Mouse (Mus musculus) left cerebral cortex, postnatal 14 days (tissue): ENCODE data around the gene Brinp1. TPM values are rescaled to one million over a fixed set of nuclear protein-coding genes. Genes with fewer than 3 reads are reported as not detected.

Experiments
- DNase-seq, 2 experiments: peaks; one replicate each; pipeline ENCODE4 v3.0.0; 2021 to 2022; ENCODE audit warnings: low spot score in 2 of 2, mixed read lengths in 1 of 2
- intact Hi-C: fragments of 180-260 bp; cut with DNase I; formaldehyde crosslinking; loops from one replicate; pipeline ENCODE4 v1.15.1; 2025
- long read RNA-seq, 2 experiments: library from polyadenylated mRNA; stranded (forward); transcript quantifications; one replicate each; pipeline ENCODE4 v2.0.0; 2021
- total RNA-seq, 2 experiments: library from RNA; stranded (reverse); gene quantifications; 2 replicates each; pipeline ENCODE4 v1.2.3; 2021

The Brinp1 gene
- total RNA-seq = 100 to 1,000 TPM; 280 to 309 TPM
- long read RNA-seq, experiment 1, transcript Brinp1-201 (8 exons, 3,212 nt) = major isoform, 283 of 355 reads
- long read RNA-seq, experiment 1, partial matches to known transcripts = 19 of 355 reads
- long read RNA-seq, experiment 1, other reads (novel, unspliced or antisense) = 53 of 355 reads
- long read RNA-seq, experiment 2, transcript Brinp1-201 (8 exons, 3,212 nt) = major isoform, 208 of 259 reads
- long read RNA-seq, experiment 2, partial matches to known transcripts = 40 of 259 reads
- long read RNA-seq, experiment 2, other reads (novel, unspliced or antisense) = 11 of 259 reads

GRCm38 (mm10) chr4:68954322-68954901 lies at the start of gene Brinp1:
Brinp1 (minus strand) TSS chr4:68954397.
- peak; percentile 89 to 90 for DNase-seq
- intact Hi-C loops = loop anchor here (5.0 to 10.0 kb wide), 5 partner anchors 240 to 1350 kb away; no protein-coding TSS in a partner anchor

GRCm38 (mm10) chr4:68957265-68957664 lies 3.1 kb upstream of the Brinp1 start:
- intact Hi-C loops = loop anchor here (5.0 to 10.0 kb wide), 5 partner anchors 140 to 1348 kb away; no protein-coding TSS in a partner anchor
- peak; percentile 27 to 49 for DNase-seq

- intact Hi-C loops = loop anchor here (5.0 to 10.0 kb wide), 5 partner anchors 142 to 1349 kb away; no protein-coding TSS in a partner anchor
- peak in 1 of 2 experiments; percentile 34 for DNase-seq
Measured at GRCm38 (mm10) chr4:68955621-68956020, 1.4 kb upstream of the Brinp1 start.

- intact Hi-C loops = loop anchor here (5.0 to 10.0 kb wide), 5 partner anchors 241 to 1351 kb away; no protein-coding TSS in a partner anchor
- peak in 1 of 2 experiments; percentile 22 for DNase-seq
Measured at GRCm38 (mm10) chr4:68953667-68954321, 403 bp downstream of the Brinp1 start.

- intact Hi-C loops = loop anchor here (5.0 to 10.0 kb wide), 5 partner anchors 242 to 1352 kb away; no protein-coding TSS in a partner anchor
- peak in 1 of 2 experiments; percentile 15 for DNase-seq
Measured at GRCm38 (mm10) chr4:68953131-68953551, 1.1 kb downstream of the Brinp1 start.

- peak; percentile 74 to 80 for DNase-seq
- intact Hi-C loops = loop anchor here (2.0 to 10.0 kb wide), 6 partner anchors 244 to 1354 kb away; no protein-coding TSS in a partner anchor
Measured at GRCm38 (mm10) chr4:68950556-68950955, 3.6 kb downstream of the Brinp1 start.

GRCm38 (mm10) chr4:68942938-68943337 lies 11.3 kb downstream of the Brinp1 start:
- peak in 1 of 2 experiments; percentile 43 for DNase-seq
- intact Hi-C loops = loop anchor here (10.0 kb wide), 1 partner anchor 178 kb away; no protein-coding TSS in a partner anchor

- DNase-seq = no peak
- intact Hi-C loops = no loop called here
Measured at GRCm38 (mm10) chr4:68930022-68930421, 24.2 kb downstream of the Brinp1 start.

GRCm38 (mm10) chr4:68926091-68926490 lies 28.1 kb downstream of the Brinp1 start:
- intact Hi-C loops = no loop called here
- DNase-seq = no peak

- intact Hi-C loops = no loop called here
- DNase-seq = no peak
Measured at GRCm38 (mm10) chr4:68922944-68923343, 31.3 kb downstream of the Brinp1 start.

- intact Hi-C loops = no loop called here
- DNase-seq = no peak
Measured at GRCm38 (mm10) chr4:68922504-68922903, 31.7 kb downstream of the Brinp1 start.

GRCm38 (mm10) chr4:68920127-68920526 lies 34.1 kb downstream of the Brinp1 start:
- no peak for DNase-seq
- intact Hi-C loops = no loop called here

GRCm38 (mm10) chr4:68910942-68911341 lies 43.3 kb downstream of the Brinp1 start:
- intact Hi-C loops = no loop called here
- DNase-seq = peak; percentile 22 to 55

GRCm38 (mm10) chr4:68906417-68907210 lies 47.6 kb downstream of the Brinp1 start:
- intact Hi-C loops = no loop called here
- DNase-seq = peak; percentile 71 to 91

GRCm38 (mm10) chr4:68890526-68890925 lies 63.7 kb downstream of the Brinp1 start:
- intact Hi-C loops = no loop called here
- peak in 1 of 2 experiments; percentile 71 for DNase-seq

GRCm38 (mm10) chr4:68886276-68886675 lies 67.9 kb downstream of the Brinp1 start:
- intact Hi-C loops = no loop called here

GRCm38 (mm10) chr4:68872028-68872427 lies 82.2 kb downstream of the Brinp1 start:
- DNase-seq = no peak
- intact Hi-C loops = no loop called here

More at GRCm38 (mm10) chr4:68886276-68886675, 67.9 kb downstream of the Brinp1 start:
- no peak for DNase-seq

GRCm38 (mm10) chr4:68865135-68865767 lies 88.9 kb downstream of the Brinp1 start:
- no peak for DNase-seq
- intact Hi-C loops = no loop called here
